Mouse (Mus musculus): Measurements from ENCODE around the gene Gm20388. TPM values are rescaled to one million over a fixed set of nuclear protein-coding genes. Genes with fewer than 3 reads are reported as not detected.

The Gm20388 gene
- total RNA-seq, 2 experiments from 2014 or later: 2.4 to 2.6 TPM

- intact Hi-C loops (cut with DNase I): loop anchor here (10.0 kb wide), 1 partner anchor 187 kb away; the partner anchor contains the start of genes Ctu2 and Rnf166
- Histone ChIP-seq H3K4me3 (no peak overlapping the region), H3K27ac (no peak overlapping the region)
- no peak for TF ChIP-seq CTCF (IDR thresholded peaks at IDR 0.05)
- no peak for DNase-seq (ENCODE audit: extremely low spot score in 1 of 2, low spot score in 2 of 2)
These were observed 2377.1 kb downstream of the Gm20388 start for GRCm38 (mm10) chr8:122287742-122288141.

GRCm38 (mm10) chr8:122288344-122288743, 2377.7 kb downstream of the Gm20388 start:
- intact Hi-C loops (cut with DNase I): loop anchor here (10.0 kb wide), 1 partner anchor 186 kb away; the partner anchor contains the start of genes Ctu2 and Rnf166
- Histone ChIP-seq H3K4me3 (no peak overlapping the region), H3K27ac (no peak overlapping the region)
- TF ChIP-seq CTCF (IDR thresholded peaks at IDR 0.05): no peak
- no peak for DNase-seq (ENCODE audit: extremely low spot score in 1 of 2, low spot score in 2 of 2)

GRCm38 (mm10) chr8:122291075-122291474, 2380.4 kb downstream of the Gm20388 start:
- no peak for TF ChIP-seq CTCF (IDR thresholded peaks at IDR 0.05)
- no peak for DNase-seq (ENCODE audit: extremely low spot score in 1 of 2, low spot score in 2 of 2)
- intact Hi-C loops (cut with DNase I): no loop called here
- H3K27ac ChIP-seq: no peak overlapping the region
- H3K4me3 ChIP-seq: no peak overlapping the region

GRCm38 (mm10) chr8:122291549-122291948, 2380.9 kb downstream of the Gm20388 start:
- H3K4me3 ChIP-seq: no peak overlapping the region
- intact Hi-C loops (cut with DNase I): no loop called here
- H3K27ac ChIP-seq: no peak overlapping the region
- no peak for TF ChIP-seq CTCF (IDR thresholded peaks at IDR 0.05)
- DNase-seq (ENCODE audit: extremely low spot score in 1 of 2, low spot score in 2 of 2): no peak

- no peak for DNase-seq (ENCODE audit: extremely low spot score in 1 of 2, low spot score in 2 of 2)
- H3K4me3 ChIP-seq: no peak overlapping the region
- intact Hi-C loops (cut with DNase I): no loop called here
- TF ChIP-seq CTCF (IDR thresholded peaks at IDR 0.05): no peak
- H3K27ac ChIP-seq: no peak overlapping the region
These were observed 2382.8 kb downstream of the Gm20388 start for GRCm38 (mm10) chr8:122293484-122293883.

- TF ChIP-seq CTCF (IDR thresholded peaks at IDR 0.05): no peak
- intact Hi-C loops (cut with DNase I): no loop called here
- no peak for DNase-seq (ENCODE audit: extremely low spot score in 1 of 2, low spot score in 2 of 2)
- Histone ChIP-seq H3K4me3 (no peak overlapping the region), H3K27ac (no peak overlapping the region)
These were observed 2383.6 kb downstream of the Gm20388 start for GRCm38 (mm10) chr8:122294273-122294683.

- intact Hi-C loops (cut with DNase I): no loop called here
- DNase-seq (ENCODE audit: extremely low spot score in 1 of 2, low spot score in 2 of 2): no peak
- no peak overlapping the region for H3K27ac ChIP-seq
- no peak for TF ChIP-seq CTCF (IDR thresholded peaks at IDR 0.05)
- no peak overlapping the region for H3K4me3 ChIP-seq
These were observed 2384.7 kb downstream of the Gm20388 start for GRCm38 (mm10) chr8:122295389-122295788.

GRCm38 (mm10) chr8:122296173-122297001, 2385.7 kb downstream of the Gm20388 start:
- no peak overlapping the region for H3K4me3 ChIP-seq
- intact Hi-C loops (cut with DNase I): no loop called here
- DNase-seq (ENCODE audit: extremely low spot score in 1 of 2, low spot score in 2 of 2): no peak
- H3K27ac ChIP-seq: peak overlapping the region; percentile 63
- TF ChIP-seq CTCF (IDR thresholded peaks at IDR 0.05): no peak

- Histone ChIP-seq H3K4me3 (no peak overlapping the region), H3K27ac (no peak overlapping the region)
- intact Hi-C loops (cut with DNase I): no loop called here
- DNase-seq (ENCODE audit: extremely low spot score in 1 of 2, low spot score in 2 of 2): no peak
- TF ChIP-seq CTCF (IDR thresholded peaks at IDR 0.05): no peak
These were observed 2389.1 kb downstream of the Gm20388 start for GRCm38 (mm10) chr8:122299581-122300254.

GRCm38 (mm10) chr8:122301081-122301480, 2390.4 kb downstream of the Gm20388 start:
- DNase-seq (ENCODE audit: extremely low spot score in 1 of 2, low spot score in 2 of 2): no peak
- intact Hi-C loops (cut with DNase I): no loop called here
- no peak overlapping the region for H3K4me3 ChIP-seq
- H3K27ac ChIP-seq: no peak overlapping the region
- TF ChIP-seq CTCF (IDR thresholded peaks at IDR 0.05): no peak

GRCm38 (mm10) chr8:122301866-122302265, 2391.2 kb downstream of the Gm20388 start:
- no peak overlapping the region for H3K4me3 ChIP-seq
- no peak overlapping the region for H3K27ac ChIP-seq
- intact Hi-C loops (cut with DNase I): no loop called here
- TF ChIP-seq CTCF (IDR thresholded peaks at IDR 0.05): no peak
- DNase-seq (ENCODE audit: extremely low spot score in 1 of 2, low spot score in 2 of 2): no peak

- intact Hi-C loops (cut with DNase I): no loop called here
- Histone ChIP-seq H3K27ac (no peak overlapping the region), H3K4me3 (no peak overlapping the region)
- no peak for DNase-seq (ENCODE audit: extremely low spot score in 1 of 2, low spot score in 2 of 2)
- TF ChIP-seq CTCF (IDR thresholded peaks at IDR 0.05): no peak
These were observed 2392.8 kb downstream of the Gm20388 start for GRCm38 (mm10) chr8:122303451-122303850.
